Mouse (Mus musculus) kidney, adult 8-10 months (tissue): Measurements from ENCODE around the gene Chrdl2.
A peak's percentile ranks its signal among the peaks of the same experiment; 100 is the strongest.

Source experiments
- DNase-seq, 2 experiments: peaks; one replicate each; pipeline ENCODE4 v3.0.0; 2022

Gene Chrdl2

GRCm38 (mm10) chr7:99982256-99983242 is 23.4 kb upstream of the Chrdl2 start:
- no peak for DNase-seq

- DNase-seq: peak in 1 of 2 experiments; percentile 76
These were observed 17.2 kb upstream of the Chrdl2 start for GRCm38 (mm10) chr7:99988725-99989124.

GRCm38 (mm10) chr7:99989844-99990760 is 15.9 kb upstream of the Chrdl2 start:
- peak in 1 of 2 experiments; percentile 29 for DNase-seq

GRCm38 (mm10) chr7:99990990-99991707 is 14.8 kb upstream of the Chrdl2 start:
- DNase-seq: no peak

GRCm38 (mm10) chr7:99993159-99993558 is 12.8 kb upstream of the Chrdl2 start:
- no peak for DNase-seq

GRCm38 (mm10) chr7:99995186-99995585 is 10.8 kb upstream of the Chrdl2 start:
- no peak for DNase-seq

- DNase-seq: no peak
These were observed 7.3 kb upstream of the Chrdl2 start for GRCm38 (mm10) chr7:99998668-99999067.

- DNase-seq: peak in 1 of 2 experiments; percentile 28
These were observed 2.2 kb upstream of the Chrdl2 start for GRCm38 (mm10) chr7:100003781-100004180.

GRCm38 (mm10) chr7:100006411-100006810 is 439 bp downstream of the Chrdl2 start:
- DNase-seq: no peak

GRCm38 (mm10) chr7:100008765-100009164 is 2.8 kb downstream of the Chrdl2 start:
- no peak for DNase-seq

- peak; percentile 69 to 83 for DNase-seq
These were observed 3.7 kb downstream of the Chrdl2 start for GRCm38 (mm10) chr7:100009640-100010039.

GRCm38 (mm10) chr7:100010711-100011110 is 4.7 kb downstream of the Chrdl2 start:
- DNase-seq: peak; percentile 81 to 83

GRCm38 (mm10) chr7:100012085-100012484 is 6.1 kb downstream of the Chrdl2 start:
- no peak for DNase-seq

GRCm38 (mm10) chr7:100012515-100012914 is 6.5 kb downstream of the Chrdl2 start:
- DNase-seq: peak in 1 of 2 experiments; percentile 14

GRCm38 (mm10) chr7:100014123-100014600 is 8.2 kb downstream of the Chrdl2 start:
- DNase-seq: peak; percentile 64 to 67

- DNase-seq: no peak
These were observed 11.1 kb downstream of the Chrdl2 start for GRCm38 (mm10) chr7:100017056-100017455.

- no peak for DNase-seq
These were observed 21.4 kb downstream of the Chrdl2 start for GRCm38 (mm10) chr7:100027353-100027752.

- DNase-seq: no peak
These were observed 23.3 kb downstream of the Chrdl2 start for GRCm38 (mm10) chr7:100029307-100029706.

- no peak for DNase-seq
These were observed 25.2 kb downstream of the Chrdl2 start for GRCm38 (mm10) chr7:100030996-100031749.

GRCm38 (mm10) chr7:100033672-100034071 is 27.7 kb downstream of the Chrdl2 start:
- no peak for DNase-seq

- no peak for DNase-seq
These were observed 29.0 kb downstream of the Chrdl2 start for GRCm38 (mm10) chr7:100034815-100035463.
